Mouse (Mus musculus) cerebellum, adult 18-20 months (tissue): Measurements from ENCODE around the gene Galntl6.
"Not testable (repeated sequence)": the region's sequence is repeated elsewhere in the genome, so short reads cannot be mapped to it uniquely, and the experiment has no call there.

ENCODE experiments used
- DNase-seq, 2 experiments: peaks; one replicate each; pipeline ENCODE4 v3.0.0; 2021

Gene Galntl6

GRCm38 (mm10) chr8:57837384-57837783 lies 1075.1 kb downstream of the Galntl6 start:
- DNase-seq = peak; percentile 48 to 63

GRCm38 (mm10) chr8:57836981-57837380 lies 1075.5 kb downstream of the Galntl6 start:
- DNase-seq = peak; percentile 40 to 43

- peak; percentile 23 to 28 for DNase-seq
These were observed 1076.1 kb downstream of the Galntl6 start for GRCm38 (mm10) chr8:57836201-57836883.

GRCm38 (mm10) chr8:57823151-57823550 lies 1089.3 kb downstream of the Galntl6 start:
- no peak for DNase-seq

- no peak for DNase-seq
These were observed 1096.4 kb downstream of the Galntl6 start for GRCm38 (mm10) chr8:57816034-57816433.

- no peak for DNase-seq
These were observed 1105.4 kb downstream of the Galntl6 start for GRCm38 (mm10) chr8:57807060-57807459.

GRCm38 (mm10) chr8:57805094-57805493 lies 1107.3 kb downstream of the Galntl6 start:
- DNase-seq = no peak

- no peak for DNase-seq
These were observed 1108.6 kb downstream of the Galntl6 start for GRCm38 (mm10) chr8:57803821-57804220.

GRCm38 (mm10) chr8:57801197-57801596 lies 1111.2 kb downstream of the Galntl6 start:
- peak; percentile 29 to 36 for DNase-seq

GRCm38 (mm10) chr8:57800327-57800726 lies 1112.1 kb downstream of the Galntl6 start:
- DNase-seq = peak; percentile 78 to 88

GRCm38 (mm10) chr8:57799797-57800204 lies 1112.6 kb downstream of the Galntl6 start:
- peak; percentile 79 to 87 for DNase-seq

- no peak for DNase-seq
These were observed 1119.0 kb downstream of the Galntl6 start for GRCm38 (mm10) chr8:57793455-57793854.

GRCm38 (mm10) chr8:57792246-57792645 lies 1120.2 kb downstream of the Galntl6 start:
- DNase-seq = peak; percentile 25 to 42

- peak; percentile 53 to 74 for DNase-seq
These were observed 1121.1 kb downstream of the Galntl6 start for GRCm38 (mm10) chr8:57791309-57791721.

- no peak for DNase-seq
These were observed 1132.9 kb downstream of the Galntl6 start for GRCm38 (mm10) chr8:57779551-57779950.

- no peak for DNase-seq
These were observed 1134.3 kb downstream of the Galntl6 start for GRCm38 (mm10) chr8:57777988-57778721.

GRCm38 (mm10) chr8:57776723-57777122 lies 1135.7 kb downstream of the Galntl6 start:
- no peak for DNase-seq

GRCm38 (mm10) chr8:57772732-57773265 lies 1139.6 kb downstream of the Galntl6 start:
- DNase-seq = no peak

GRCm38 (mm10) chr8:57767541-57767940 lies 1144.9 kb downstream of the Galntl6 start:
- DNase-seq = no peak

- no peak for DNase-seq
These were observed 1145.9 kb downstream of the Galntl6 start for GRCm38 (mm10) chr8:57766471-57767065.

GRCm38 (mm10) chr8:57765726-57766351 lies 1146.6 kb downstream of the Galntl6 start:
- no peak for DNase-seq

GRCm38 (mm10) chr8:57765192-57765591 lies 1147.2 kb downstream of the Galntl6 start:
- no peak for DNase-seq

GRCm38 (mm10) chr8:57762622-57763021 lies 1149.8 kb downstream of the Galntl6 start:
- not testable (repeated sequence) for DNase-seq
